Mouse (Mus musculus) erythroblast, embryonic 14.5 days (primary cell): ENCODE measurements around the gene Ntm. TPM values are rescaled to one million over a fixed set of nuclear protein-coding genes. Genes with fewer than 3 reads are reported as not detected.

ENCODE experiments used
- H3K27me3 ChIP-seq: 2 replicates; pipeline ENCODE4 v1.6.1; 2012; ENCODE audit warnings: inconsistent platforms; ENCODE audit not compliant: control insufficient read depth
- H3K36me3 ChIP-seq: 2 replicates; pipeline ENCODE4 v1.6.1; 2012; ENCODE audit warnings: mild to moderate bottlenecking, inconsistent platforms; ENCODE audit not compliant: control insufficient read depth
- H3K4me1 ChIP-seq: 2 replicates; pipeline ENCODE4 v1.6.1; 2012; ENCODE audit warnings: inconsistent platforms; ENCODE audit not compliant: control insufficient read depth
- H3K4me3 ChIP-seq: replicated peaks from 2 replicates; pipeline ENCODE3; 2012; ENCODE audit warnings: moderate library complexity, mild to moderate bottlenecking, inconsistent platforms
- H3K9me3 ChIP-seq: 2 replicates; pipeline ENCODE4 v1.6.1; 2012; ENCODE audit warnings: low read length, inconsistent platforms, mixed read lengths; ENCODE audit not compliant: control insufficient read depth
- GATA1 ChIP-seq: IDR thresholded peaks from 2 replicates; pipeline ENCODE4 v1.6.1; 2012; ENCODE audit warnings: low read length, inconsistent platforms, mixed read lengths
- TAL1 ChIP-seq: IDR thresholded peaks from 3 replicates; pipeline ENCODE4 v1.6.1; 2012; ENCODE audit warnings: low read length, inconsistent platforms, mixed read lengths
- polyA plus RNA-seq: library from polyadenylated mRNA; stranded (reverse); fragments of >175 nt; gene quantifications from 2 replicates; pipeline ENCODE4 v1.2.3, GENCODE M21; 2012

Ntm gene
- polyA plus RNA-seq, 1 experiment = 0.01 TPM

DNA sequence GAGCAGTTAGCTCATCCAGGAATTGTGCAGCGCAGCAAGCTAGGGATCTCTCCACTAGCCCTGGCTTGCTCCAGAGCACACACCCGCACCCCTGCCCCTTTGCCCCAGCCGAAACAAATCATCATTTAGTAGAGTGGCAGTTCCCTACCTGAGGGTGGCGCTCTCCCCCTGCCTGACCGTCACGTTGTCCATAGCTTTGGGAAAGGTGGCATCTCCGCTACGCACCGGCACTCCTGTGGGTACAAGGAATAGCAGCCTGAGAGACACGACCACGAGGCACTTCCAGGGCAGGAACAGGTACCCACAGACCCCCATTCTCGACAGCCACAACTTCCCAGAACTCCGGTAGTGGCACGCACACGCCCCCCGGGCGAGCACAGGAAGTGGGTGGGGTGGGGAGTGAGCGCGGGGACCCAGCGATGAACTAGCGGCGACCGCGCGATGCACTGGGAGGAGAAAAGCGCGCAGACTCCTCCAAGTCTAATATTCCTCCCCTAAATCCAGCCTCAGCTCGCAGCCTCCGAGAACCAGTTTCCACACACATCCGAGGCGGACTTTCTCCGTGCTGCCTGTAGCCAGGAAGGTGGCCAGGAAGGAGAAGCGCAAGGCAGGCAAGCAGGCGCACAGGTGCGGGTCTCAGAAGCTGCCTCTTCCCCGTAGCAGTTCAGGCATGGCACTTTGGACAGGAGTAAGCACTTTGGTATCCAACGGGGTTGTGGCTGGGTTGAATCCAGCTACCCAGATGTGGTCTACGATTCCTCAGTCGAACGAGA, 551.3 kb downstream of the Ntm start:
- Histone ChIP-seq H3K36me3 (no peaks in the 10 kb centered on the region), H3K4me3 (no peak overlapping the region), H3K9me3 (no peaks in the 10 kb centered on the region), H3K27me3 (peaks cover 32% of the 10 kb centered on the region), H3K4me1 (no peaks in the 10 kb centered on the region)
- TF ChIP-seq GATA1 (no peak), TAL1 (no peak)

GRCm38 (mm10) chr9:29410728-29411407, 552.1 kb downstream of the Ntm start:
- H3K36me3 ChIP-seq = no peaks in the 10 kb centered on the region
- H3K27me3 ChIP-seq = peaks cover 32% of the 10 kb centered on the region
- TF ChIP-seq GATA1 (no peak), TAL1 (no peak)
- no peak overlapping the region for H3K4me3 ChIP-seq
- H3K4me1 ChIP-seq = no peaks in the 10 kb centered on the region
- no peaks in the 10 kb centered on the region for H3K9me3 ChIP-seq

DNA sequence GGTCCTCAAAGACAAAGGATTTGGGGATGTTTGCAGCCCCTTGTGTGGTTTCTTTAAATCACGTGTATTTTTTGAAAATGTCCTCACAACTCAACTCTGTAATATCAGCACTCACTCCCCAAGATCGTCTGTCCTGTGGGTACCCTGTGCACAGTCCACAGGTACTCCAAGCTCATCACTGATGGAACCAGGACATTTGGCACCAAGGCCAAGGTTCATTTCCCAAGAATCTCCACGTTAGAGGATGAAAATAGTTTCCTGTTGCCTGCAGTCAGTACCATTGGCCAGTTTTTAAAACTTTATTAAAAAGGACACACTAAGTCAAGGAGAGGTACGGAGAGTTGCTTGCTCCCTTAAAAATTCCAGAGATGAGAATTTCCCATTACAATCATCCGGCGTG, 552.7 kb downstream of the Ntm start:
- no peak for TF ChIP-seq GATA1
- no peak for TF ChIP-seq TAL1
- H3K36me3 ChIP-seq = no peaks in the 10 kb centered on the region
- no peaks in the 10 kb centered on the region for H3K9me3 ChIP-seq
- peaks cover 32% of the 10 kb centered on the region for H3K27me3 ChIP-seq
- H3K4me3 ChIP-seq = no peak overlapping the region
- H3K4me1 ChIP-seq = no peaks in the 10 kb centered on the region

DNA sequence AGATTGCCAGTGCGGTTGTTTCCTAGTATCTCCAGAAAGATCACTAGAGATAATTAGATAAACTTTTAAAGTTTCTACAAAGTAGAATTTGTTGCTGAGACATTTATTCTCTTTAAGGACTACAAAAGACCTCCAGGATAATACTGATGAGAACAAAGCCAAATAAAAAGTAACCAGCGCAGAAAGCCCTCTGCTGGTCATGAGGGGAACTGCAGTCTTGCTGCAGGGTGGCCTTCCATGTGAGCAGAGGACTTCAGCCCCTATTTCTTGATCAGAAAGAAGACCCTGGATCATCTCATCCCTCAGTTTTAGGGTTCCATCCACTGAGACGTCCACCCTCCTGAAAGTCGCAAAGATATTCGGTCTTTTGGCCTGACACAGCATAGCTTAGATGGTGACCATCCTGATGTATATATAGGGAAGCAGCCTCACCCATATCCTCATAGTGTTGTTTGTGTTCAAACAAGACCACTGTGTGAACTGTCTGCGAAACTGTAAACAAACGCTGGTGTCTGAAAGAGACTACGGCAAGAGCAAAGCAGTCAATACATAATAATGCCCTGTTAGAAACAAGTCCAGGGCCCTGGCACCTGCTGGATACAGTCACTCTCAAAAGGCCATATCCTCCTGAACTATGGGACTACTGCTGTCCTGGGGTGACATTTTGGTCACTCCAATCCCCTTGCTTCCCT, 553.6 kb downstream of the Ntm start:
- Histone ChIP-seq H3K4me1 (no peaks in the 10 kb centered on the region), H3K27me3 (peaks cover 32% of the 10 kb centered on the region), H3K9me3 (no peaks in the 10 kb centered on the region), H3K4me3 (no peak overlapping the region), H3K36me3 (no peaks in the 10 kb centered on the region)
- TF ChIP-seq TAL1 (no peak), GATA1 (no peak)

DNA sequence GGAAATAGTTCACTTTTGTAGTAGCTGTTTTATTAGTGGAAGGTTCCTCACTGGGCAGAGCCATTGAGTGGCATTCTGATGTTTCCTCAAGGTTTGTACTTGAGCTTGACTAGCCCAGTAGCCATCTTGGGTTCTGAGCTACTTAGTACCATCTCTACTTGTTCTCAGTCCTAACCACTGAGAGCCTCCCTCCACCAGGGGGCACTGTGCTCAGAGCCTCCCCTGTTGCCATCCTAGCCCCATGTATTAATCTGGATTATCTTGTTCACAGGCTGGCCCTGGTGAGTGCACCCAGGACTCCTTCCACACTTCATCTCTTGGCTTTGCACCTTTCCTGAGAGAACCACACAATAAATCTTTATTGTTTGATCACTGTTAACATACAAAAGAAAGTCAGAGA, 555.0 kb downstream of the Ntm start:
- no peak overlapping the region for H3K4me3 ChIP-seq
- H3K36me3 ChIP-seq = no peaks in the 10 kb centered on the region
- H3K4me1 ChIP-seq = no peaks in the 10 kb centered on the region
- TF ChIP-seq GATA1 (no peak), TAL1 (no peak)
- H3K27me3 ChIP-seq = peaks cover 24% of the 10 kb centered on the region
- H3K9me3 ChIP-seq = no peaks in the 10 kb centered on the region

GRCm38 (mm10) chr9:29406973-29407372, 556.0 kb downstream of the Ntm start:
- H3K4me3 ChIP-seq = no peak overlapping the region
- no peaks in the 10 kb centered on the region for H3K4me1 ChIP-seq
- no peaks in the 10 kb centered on the region for H3K9me3 ChIP-seq
- TF ChIP-seq TAL1 (no peak), GATA1 (no peak)
- peaks cover 14% of the 10 kb centered on the region for H3K27me3 ChIP-seq
- H3K36me3 ChIP-seq = no peaks in the 10 kb centered on the region

DNA sequence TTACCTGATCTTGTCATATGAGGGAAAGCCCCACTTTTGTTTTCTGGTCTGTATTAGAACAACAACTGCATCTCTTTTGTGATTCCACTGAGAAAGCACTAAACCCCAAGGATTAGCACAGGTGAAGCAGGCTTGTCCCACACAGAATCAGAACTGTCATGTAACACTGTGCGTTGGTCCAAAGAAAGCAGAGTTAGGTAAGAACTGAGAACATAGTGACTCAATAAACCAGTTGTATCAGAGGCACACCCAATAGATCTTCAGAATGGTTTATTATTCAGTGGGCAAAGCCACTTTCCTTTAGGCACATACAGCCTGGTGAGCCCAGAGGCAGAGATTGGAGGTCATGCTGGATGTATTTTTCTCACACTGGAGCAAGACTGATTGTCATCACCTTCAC, 556.9 kb downstream of the Ntm start:
- Histone ChIP-seq H3K9me3 (no peaks in the 10 kb centered on the region), H3K4me3 (no peak overlapping the region), H3K4me1 (no peaks in the 10 kb centered on the region), H3K36me3 (no peaks in the 10 kb centered on the region), H3K27me3 (peaks cover 5% of the 10 kb centered on the region)
- TF ChIP-seq TAL1 = no peak
- no peak for TF ChIP-seq GATA1

DNA sequence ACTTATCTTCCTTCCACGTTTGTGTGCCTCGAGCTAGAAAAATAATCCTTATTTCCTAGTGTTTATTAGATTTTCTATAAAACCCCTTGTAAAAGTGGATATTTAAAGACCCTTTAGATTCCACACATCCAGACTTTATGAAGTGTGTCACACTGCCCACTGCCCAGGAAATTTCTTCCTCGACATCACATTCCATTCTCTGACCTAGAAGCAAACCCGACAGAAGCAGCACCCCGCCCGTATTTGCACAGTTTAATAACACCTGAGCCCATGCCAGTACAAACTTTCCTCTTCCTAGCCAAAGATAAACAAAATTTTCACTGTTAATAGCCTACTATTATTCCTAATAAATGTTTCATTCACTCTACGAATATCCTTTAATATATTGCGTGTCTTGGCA, 562.8 kb downstream of the Ntm start:
- Histone ChIP-seq H3K36me3 (no peaks in the 10 kb centered on the region), H3K4me1 (no peaks in the 10 kb centered on the region), H3K27me3 (no peaks in the 10 kb centered on the region), H3K4me3 (no peak overlapping the region), H3K9me3 (no peaks in the 10 kb centered on the region)
- TF ChIP-seq GATA1 = no peak
- no peak for TF ChIP-seq TAL1

- Histone ChIP-seq H3K4me1 (no peaks in the 10 kb centered on the region), H3K36me3 (no peaks in the 10 kb centered on the region), H3K27me3 (no peaks in the 10 kb centered on the region), H3K4me3 (no peak overlapping the region), H3K9me3 (no peaks in the 10 kb centered on the region)
- TF ChIP-seq GATA1 (no peak), TAL1 (no peak)
These were observed 566.8 kb downstream of the Ntm start for GRCm38 (mm10) chr9:29396101-29396500.

- H3K27me3 ChIP-seq = no peaks in the 10 kb centered on the region
- H3K9me3 ChIP-seq = no peaks in the 10 kb centered on the region
- H3K4me1 ChIP-seq = no peaks in the 10 kb centered on the region
- TF ChIP-seq TAL1 (no peak), GATA1 (no peak)
- H3K36me3 ChIP-seq = no peaks in the 10 kb centered on the region
- H3K4me3 ChIP-seq = no peak overlapping the region
These were observed 569.8 kb downstream of the Ntm start for GRCm38 (mm10) chr9:29393136-29393535.
